Mouse (Mus musculus) thymus, adult 2 months (tissue): ENCODE results near the gene Prss53.

Experiments used
- CTCF ChIP-seq: fragments of 200-500 bp; IDR thresholded peaks from 2 replicates; pipeline ENCODE4 v1.5.1; 2012; ENCODE audit warnings: mild to moderate bottlenecking, control low read depth, low read length, moderate library complexity, borderline replicate concordance; ENCODE audit not compliant: control insufficient read depth, poor library complexity, insufficient read depth; ENCODE audit errors: extremely low read depth
- POLR2A ChIP-seq: fragments of 200-500 bp; IDR thresholded peaks from 2 replicates; pipeline ENCODE4 v1.6.1; 2012; ENCODE audit warnings: mild to moderate bottlenecking, low read length, control low read depth, moderate library complexity; ENCODE audit not compliant: control insufficient read depth, poor library complexity, insufficient read depth; ENCODE audit errors: extremely low read depth

- no peak for TF ChIP-seq CTCF
- TF ChIP-seq POLR2A = no peak
These were observed 24.5 kb upstream of the Prss53 start for GRCm38 (mm10) chr7:127915293-127915692.
